ENCODE assay signal across 11 mouse cellular contexts in genomic region chr7:101231458-101231857, GRCm38 (mm10).
DNase-seq lines count a peak whose midpoint lies in the region; ATAC-seq and TF ChIP-seq lines count a peak whose summit lies in the region.
"Had no signal": no experiment of that assay in that cellular context is flagged by ENCODE, and none has a peak within 500 bp of the region (broad histone marks: within the 10 kb centered on the region; RNA-seq: fewer than 3 reads in every experiment).

No protein-coding gene starts in this region.

- ATAC-seq in hindbrain, embryonic 11.5 days (ENCODE audit: low FRiP score) = no peak
- ATAC-seq in hindbrain, embryonic 13.5 days (ENCODE audit: low FRiP score) = no peak
- no peak for ATAC-seq in midbrain, embryonic 11.5 days (ENCODE audit: low FRiP score)
- no peak for ATAC-seq in midbrain, embryonic 13.5 days
- ATAC-seq in kidney, embryonic 15.5 days (replicated peaks; ENCODE audit: low FRiP score) = no peak

- no peak overlapping the region for H3K27ac ChIP-seq in hindbrain, embryonic 11.5 days (ENCODE audit: low read depth, low read length)
- no peak overlapping the region for H3K27ac ChIP-seq in hindbrain, embryonic 13.5 days
- no peak overlapping the region for H3K27ac ChIP-seq in midbrain, embryonic 11.5 days (ENCODE audit: low read depth, low read length)
- H3K27ac ChIP-seq in midbrain, embryonic 13.5 days = no peak overlapping the region
- no peak overlapping the region for H3K27ac ChIP-seq in kidney, embryonic 15.5 days
- H3K27ac ChIP-seq: midbrain, embryonic 12.5 days had no signal

- no peak for TF ChIP-seq CTCF in brain, embryonic 14.5 days (IDR thresholded peaks at IDR 0.05; ENCODE audit: borderline replicate concordance, extremely low read depth, insufficient read depth, insufficient read length)

- no peak overlapping the region for H3K9ac ChIP-seq in hindbrain, embryonic 11.5 days (ENCODE audit: low read depth, low read length)
- no peak overlapping the region for H3K9ac ChIP-seq in hindbrain, embryonic 13.5 days
- no peak overlapping the region for H3K9ac ChIP-seq in midbrain, embryonic 11.5 days (ENCODE audit: low read length)
- no peak overlapping the region for H3K9ac ChIP-seq in midbrain, embryonic 13.5 days (replicated peaks)
- H3K9ac ChIP-seq in kidney, embryonic 15.5 days = no peak overlapping the region
- H3K9ac ChIP-seq: midbrain, embryonic 12.5 days had no signal

- H3K4me1 ChIP-seq in hindbrain, embryonic 11.5 days (replicated peaks; ENCODE audit: control insufficient read depth, insufficient read depth, low read length) = no peaks in the 10 kb centered on the region
- H3K4me1 ChIP-seq in hindbrain, embryonic 13.5 days (replicated peaks) = peaks cover 6% of the 10 kb centered on the region; the same call in 1 of the 2 replicates
- 0 out of 2 replicates have a peak, but pooled peaks cover 2% of the 10 kb centered on the region for H3K4me1 ChIP-seq in midbrain, embryonic 11.5 days (ENCODE audit: control insufficient read depth, insufficient read depth, low read length)
- peaks cover 12% of the 10 kb centered on the region for H3K4me1 ChIP-seq in midbrain, embryonic 13.5 days (replicated peaks)
- peaks cover 6% of the 10 kb centered on the region; the same call in 1 of the 2 replicates for H3K4me1 ChIP-seq in kidney, embryonic 15.5 days
- H3K4me1 ChIP-seq: midbrain, embryonic 12.5 days had no signal

- no peak overlapping the region for H3K4me3 ChIP-seq in hindbrain, embryonic 11.5 days (ENCODE audit: low read depth, low read length)
- H3K4me3 ChIP-seq in hindbrain, embryonic 13.5 days = no peak overlapping the region
- H3K4me3 ChIP-seq in midbrain, embryonic 11.5 days (ENCODE audit: low read depth, low read length) = no peak overlapping the region
- H3K4me3 ChIP-seq in midbrain, embryonic 13.5 days (replicated peaks) = no peak overlapping the region
- H3K4me3 ChIP-seq in kidney, embryonic 15.5 days (replicated peaks) = no peak overlapping the region
- H3K4me3 ChIP-seq: midbrain, embryonic 12.5 days had no signal

- H3K9me3 ChIP-seq in hindbrain, embryonic 11.5 days (ENCODE audit: control insufficient read depth, low read length) = no peaks in the 10 kb centered on the region
- H3K9me3 ChIP-seq in hindbrain, embryonic 13.5 days = no peaks in the 10 kb centered on the region
- H3K9me3 ChIP-seq in midbrain, embryonic 11.5 days (ENCODE audit: control insufficient read depth, low read length) = no peaks in the 10 kb centered on the region
- H3K9me3 ChIP-seq in midbrain, embryonic 13.5 days = no peaks in the 10 kb centered on the region
- no peaks in the 10 kb centered on the region for H3K9me3 ChIP-seq in kidney, embryonic 15.5 days (replicated peaks)
- H3K9me3 ChIP-seq: midbrain, embryonic 12.5 days had no signal

- no peaks in the 10 kb centered on the region for H3K36me3 ChIP-seq in hindbrain, embryonic 11.5 days (ENCODE audit: control insufficient read depth, insufficient read depth, low read length)
- no peaks in the 10 kb centered on the region; the same call in 1 of the 2 replicates for H3K36me3 ChIP-seq in hindbrain, embryonic 13.5 days
- no peaks in the 10 kb centered on the region for H3K36me3 ChIP-seq in midbrain, embryonic 11.5 days (ENCODE audit: control insufficient read depth, insufficient read depth, low read length)
- H3K36me3 ChIP-seq in midbrain, embryonic 13.5 days = no peaks in the 10 kb centered on the region; the same call in 1 of the 2 replicates
- peaks cover 11% of the 10 kb centered on the region; the same call in 1 of the 2 replicates for H3K36me3 ChIP-seq in kidney, embryonic 15.5 days
- H3K36me3 ChIP-seq: midbrain, embryonic 12.5 days had no signal

- DNase-seq in hindbrain, embryonic 11.5 days (ENCODE audit: low spot score) = peak; percentile 50
- peak; percentile 93 for DNase-seq in midbrain, embryonic 11.5 days (ENCODE audit: low spot score, missing footprints)
- DNase-seq in brain, embryonic 14.5 days (ENCODE audit: low read depth) = peak; percentile 71
- DNase-seq in retina, postnatal 7 days (ENCODE audit: low read depth, low spot score) = peak; percentile 20
- DNase-seq in ovary, adult 18-20 months (ENCODE audit: low spot score) = no peak
- DNase-seq: gastrocnemius, postnatal 10 days; kidney, postnatal 4 days had no signal

- no peak overlapping the region for H3K4me2 ChIP-seq in hindbrain, embryonic 11.5 days (replicated peaks; ENCODE audit: low read depth, low read length)
- H3K4me2 ChIP-seq in hindbrain, embryonic 13.5 days = no peak overlapping the region
- no peak overlapping the region for H3K4me2 ChIP-seq in midbrain, embryonic 11.5 days
- H3K4me2 ChIP-seq in midbrain, embryonic 13.5 days (replicated peaks) = no peak overlapping the region
- no peak overlapping the region for H3K4me2 ChIP-seq in kidney, embryonic 15.5 days
- H3K4me2 ChIP-seq: midbrain, embryonic 12.5 days had no signal

- H3K27me3 ChIP-seq in hindbrain, embryonic 11.5 days (ENCODE audit: control insufficient read depth, insufficient read depth, low read length) = no peaks in the 10 kb centered on the region
- H3K27me3 ChIP-seq in hindbrain, embryonic 13.5 days = no peaks in the 10 kb centered on the region
- H3K27me3 ChIP-seq in midbrain, embryonic 11.5 days (ENCODE audit: control insufficient read depth, insufficient read depth, low read length) = no peaks in the 10 kb centered on the region
- H3K27me3 ChIP-seq in midbrain, embryonic 13.5 days = no peaks in the 10 kb centered on the region
- no peaks in the 10 kb centered on the region for H3K27me3 ChIP-seq in kidney, embryonic 15.5 days
- H3K27me3 ChIP-seq: midbrain, embryonic 12.5 days had no signal

- no peak for TF ChIP-seq POLR2A in brain, embryonic 14.5 days (IDR thresholded peaks at IDR 0.05; ENCODE audit: borderline replicate concordance, extremely low read depth, insufficient read depth, insufficient read length, poor library complexity, severe bottlenecking)

- 64% methylated on average over 1 of the region's 2 CpGs for WGBS in hindbrain, embryonic 11.5 days
- WGBS in hindbrain, embryonic 13.5 days = 53% methylated on average over 1 of the region's 2 CpGs
- 67% methylated on average over 1 of the region's 2 CpGs for WGBS in midbrain, embryonic 11.5 days
- WGBS in midbrain, embryonic 13.5 days = 33% methylated on average over 2 of the region's 2 CpGs
- WGBS in kidney, embryonic 15.5 days = 44% methylated on average over 2 of the region's 2 CpGs
